Mouse (Mus musculus): Measurements from ENCODE around the gene Ccnjl.

GRCm38 (mm10) chr11:43552675-43553074 lies 24.1 kb downstream of the Ccnjl start:
- TF ChIP-seq GATA1 (IDR thresholded peaks at IDR 0.05; ENCODE audit: low read length) (no peak), TAL1 (IDR thresholded peaks at IDR 0.05; ENCODE audit: low read length) (no peak)
